Mouse (Mus musculus) testis, adult 2 months (tissue): Measurements from ENCODE around the gene Blm. TPM values are rescaled to one million over a fixed set of nuclear protein-coding genes. Genes with fewer than 3 reads are reported as not detected.

Experiments
- H3K27ac ChIP-seq: fragments of 200-500 bp; 2 replicates; pipeline ENCODE4 v1.5.1; 2012; ENCODE audit warnings: low read depth, low read length; ENCODE audit not compliant: control insufficient read depth, insufficient read depth
- H3K27me3 ChIP-seq: fragments of 200-500 bp; 2 replicates; pipeline ENCODE4 v1.6.1; 2012; ENCODE audit warnings: mild to moderate bottlenecking, low read length, moderate library complexity; ENCODE audit not compliant: control insufficient read depth, insufficient read depth
- H3K36me3 ChIP-seq: fragments of 200-500 bp; 2 replicates; pipeline ENCODE4 v1.6.1; 2012; ENCODE audit warnings: mild to moderate bottlenecking, low read length; ENCODE audit not compliant: control insufficient read depth, insufficient read depth
- H3K4me1 ChIP-seq: fragments of 200-500 bp; 2 replicates; pipeline ENCODE4 v1.6.1; 2012; ENCODE audit warnings: low read length; ENCODE audit not compliant: control insufficient read depth, insufficient read depth
- H3K4me3 ChIP-seq: fragments of 200-500 bp; 2 replicates; pipeline ENCODE4 v1.5.1; 2012; ENCODE audit warnings: low read depth, mild to moderate bottlenecking, low read length, moderate library complexity, mixed read lengths; ENCODE audit not compliant: control insufficient read depth
- CTCF ChIP-seq: fragments of 200-500 bp; IDR thresholded peaks from 2 replicates; pipeline ENCODE4 v1.5.1; 2012; ENCODE audit warnings: low read depth, mild to moderate bottlenecking, inconsistent platforms, low read length, moderate library complexity; ENCODE audit not compliant: control insufficient read depth, insufficient read depth, insufficient replicate concordance
- POLR2A ChIP-seq: fragments of 200-500 bp; IDR thresholded peaks from 2 replicates; pipeline ENCODE4 v1.6.1; 2012; ENCODE audit warnings: low read depth, mild to moderate bottlenecking, inconsistent platforms, low read length, moderate library complexity; ENCODE audit not compliant: control insufficient read depth
- polyA plus RNA-seq: library from polyadenylated mRNA; depleted of rRNA; stranded (reverse); fragments of >200 nt; gene quantifications from 2 replicates; pipeline ENCODE4 v1.2.3, GENCODE M21; 2012

Blm gene
- polyA plus RNA-seq, 1 experiment: 7.0 TPM

GRCm38 (mm10) chr7:80480097-80480496 is 54.8 kb downstream of the Blm start:
- TF ChIP-seq CTCF (no peak), POLR2A (no peak)
- Histone ChIP-seq H3K4me1 (no peaks in the 10 kb centered on the region), H3K27me3 (no peaks in the 10 kb centered on the region), H3K36me3 (no peaks in the 10 kb centered on the region; the same call in 1 of the 2 replicates), H3K27ac (no peak overlapping the region), H3K4me3 (no peak overlapping the region)

- H3K36me3 ChIP-seq: no peaks in the 10 kb centered on the region
- no peak for TF ChIP-seq POLR2A
- TF ChIP-seq CTCF: no peak
Measured at GRCm38 (mm10) chr7:80473837-80474236, 61.1 kb downstream of the Blm start.

GRCm38 (mm10) chr7:80468851-80469250 is 66.1 kb downstream of the Blm start:
- Histone ChIP-seq H3K4me3 (no peak overlapping the region), H3K27ac (no peak overlapping the region), H3K27me3 (no peaks in the 10 kb centered on the region), H3K4me1 (no peaks in the 10 kb centered on the region), H3K36me3 (no peaks in the 10 kb centered on the region)
- TF ChIP-seq CTCF (no peak), POLR2A (no peak)

More at GRCm38 (mm10) chr7:80473837-80474236, 61.1 kb downstream of the Blm start:
- Histone ChIP-seq H3K4me3 (no peak overlapping the region), H3K27me3 (no peaks in the 10 kb centered on the region), H3K27ac (no peak overlapping the region), H3K4me1 (no peaks in the 10 kb centered on the region)

- H3K4me1 ChIP-seq: no peaks in the 10 kb centered on the region
- H3K27me3 ChIP-seq: no peaks in the 10 kb centered on the region
- H3K4me3 ChIP-seq: no peak overlapping the region
- TF ChIP-seq CTCF (no peak), POLR2A (no peak)
- H3K27ac ChIP-seq: no peak overlapping the region
- no peaks in the 10 kb centered on the region for H3K36me3 ChIP-seq
Measured at GRCm38 (mm10) chr7:80467334-80467733, 67.6 kb downstream of the Blm start.

- H3K4me1 ChIP-seq: no peaks in the 10 kb centered on the region; the same call in 1 of the 2 replicates
- no peak overlapping the region for H3K4me3 ChIP-seq
- TF ChIP-seq POLR2A (no peak), CTCF (no peak)
- no peaks in the 10 kb centered on the region for H3K27me3 ChIP-seq
- no peaks in the 10 kb centered on the region; the same call in 1 of the 2 replicates for H3K36me3 ChIP-seq
- no peak overlapping the region for H3K27ac ChIP-seq
Measured at GRCm38 (mm10) chr7:80464831-80465230, 70.1 kb downstream of the Blm start.

GRCm38 (mm10) chr7:80461891-80462290 is 73.0 kb downstream of the Blm start:
- Histone ChIP-seq H3K27me3 (no peaks in the 10 kb centered on the region), H3K36me3 (no peaks in the 10 kb centered on the region; the same call in 1 of the 2 replicates), H3K4me3 (no peak overlapping the region), H3K4me1 (no peaks in the 10 kb centered on the region; the same call in 1 of the 2 replicates), H3K27ac (no peak overlapping the region)
- TF ChIP-seq CTCF (no peak), POLR2A (no peak)

- Histone ChIP-seq H3K4me1 (no peaks in the 10 kb centered on the region; the same call in 1 of the 2 replicates), H3K27me3 (no peaks in the 10 kb centered on the region), H3K27ac (no peak overlapping the region), H3K36me3 (no peaks in the 10 kb centered on the region; the same call in 1 of the 2 replicates), H3K4me3 (no peak overlapping the region)
- no peak for TF ChIP-seq CTCF
- TF ChIP-seq POLR2A: no peak
Measured at GRCm38 (mm10) chr7:80460892-80461291, 74.0 kb downstream of the Blm start.
